Mouse (Mus musculus): ENCODE data around the gene Lmod1. TPM values are rescaled to one million over a fixed set of nuclear protein-coding genes. Genes with fewer than 3 reads are reported as not detected.

The Lmod1 gene
- polyA plus RNA-seq, 1 experiment: 2.1 TPM

- Histone ChIP-seq H3K4me3 (ENCODE audit: insufficient read depth, low read depth, low read length) (no peak overlapping the region), H3K4me1 (ENCODE audit: control insufficient read depth, insufficient read depth, insufficient read length, low read length) (peaks cover 2% of the 10 kb centered on the region; the same call in 1 of the 2 replicates), H3K27ac (replicated peaks; ENCODE audit: low read depth, low read length) (peak overlapping the region; percentile 55; the same call in 1 of the 2 replicates)
Observed at GRCm38 (mm10) chr1:135413996-135414395, 89.4 kb downstream of the Lmod1 start.

Other genes starting within 250 kb of the Lmod1 start
- gene Lgr6, start 219.5 kb upstream of the Lmod1 start, polyA plus RNA-seq (2012; ENCODE audit: insufficient read depth, insufficient read length, missing spikeins): 21.2 and 21.5 TPM in 2 replicates
- gene Ptpn7, start 192.1 kb upstream of the Lmod1 start, polyA plus RNA-seq (2012; ENCODE audit: insufficient read depth, insufficient read length, missing spikeins): 0.58 and 0.79 TPM in 2 replicates
- 30.3 and 32.7 TPM in 2 replicates for gene Arl8a, start 178.0 kb upstream of the Lmod1 start, polyA plus RNA-seq (2012; ENCODE audit: insufficient read depth, insufficient read length, missing spikeins)
- gene Gpr37l1, start 157.1 kb upstream of the Lmod1 start, polyA plus RNA-seq (2012; ENCODE audit: insufficient read depth, insufficient read length, missing spikeins): not detected in 2 replicates
- not detected in 2 replicates for gene Elf3, start 66.2 kb upstream of the Lmod1 start, polyA plus RNA-seq (2012; ENCODE audit: insufficient read depth, insufficient read length, missing spikeins)
- 32.3 and 39.4 TPM in 2 replicates for gene Rnpep, start 40.7 kb upstream of the Lmod1 start, polyA plus RNA-seq (2012; ENCODE audit: insufficient read depth, insufficient read length, missing spikeins)
- gene Timm17a, start 11.0 kb upstream of the Lmod1 start, polyA plus RNA-seq (2012; ENCODE audit: insufficient read depth, insufficient read length, missing spikeins): 295 and 336 TPM in 2 replicates
- 2.1 and 3.2 TPM in 2 replicates for gene Shisa4, start 50.4 kb downstream of the Lmod1 start, polyA plus RNA-seq (2012; ENCODE audit: insufficient read depth, insufficient read length, missing spikeins)
- gene Ipo9, start 105.7 kb downstream of the Lmod1 start, polyA plus RNA-seq (2012; ENCODE audit: insufficient read depth, insufficient read length, missing spikeins): 24.2 and 40.7 TPM in 2 replicates

Data from brown adipose tissue, adult 24 weeks (tissue).